Mouse (Mus musculus) heart, embryonic 15.5 days (tissue): Measurements from ENCODE around the gene Fhl2. TPM values are rescaled to one million over a fixed set of nuclear protein-coding genes. Genes with fewer than 3 reads are reported as not detected.

ENCODE experiments used
- ATAC-seq: fragments of 200-750 bp; cut with Nextera tagmentation; replicated peaks from 2 replicates; pipeline ENCODE4 v1.8.0; 2017; ENCODE audit warnings: low read depth, moderate TSS enrichment; ENCODE audit not compliant: insufficient number of reproducible peaks, insufficient read depth, low FRiP score
- H3K27ac ChIP-seq: fragments of 300-500 bp; sonication (generic); 2 replicates; pipeline ENCODE4 v1.5.1; 2015; ENCODE audit warnings: mild to moderate bottlenecking, inconsistent platforms
- H3K27me3 ChIP-seq: fragments of 300-500 bp; sonication (generic); 2 replicates; pipeline ENCODE4 v1.6.1; 2015; ENCODE audit warnings: inconsistent platforms
- H3K36me3 ChIP-seq: fragments of 300-500 bp; sonication (generic); 2 replicates; pipeline ENCODE4 v1.6.1; 2015; ENCODE audit warnings: mild to moderate bottlenecking, inconsistent platforms
- H3K4me1 ChIP-seq: fragments of 300-500 bp; sonication (generic); replicated peaks from 2 replicates; pipeline ENCODE4 v1.6.1; 2015; ENCODE audit warnings: inconsistent platforms
- H3K4me2 ChIP-seq: fragments of 300-500 bp; sonication (generic); 2 replicates; pipeline ENCODE4 v1.6.1; 2015; ENCODE audit warnings: inconsistent platforms, mild to moderate bottlenecking, moderate library complexity
- H3K4me3 ChIP-seq: fragments of 300-500 bp; sonication (generic); 2 replicates; pipeline ENCODE4 v1.5.1; 2015; ENCODE audit warnings: mild to moderate bottlenecking, inconsistent platforms
- H3K9ac ChIP-seq: fragments of 300-500 bp; sonication (generic); 2 replicates; pipeline ENCODE4 v1.6.1; 2015; ENCODE audit warnings: mild to moderate bottlenecking, inconsistent platforms
- H3K9me3 ChIP-seq: fragments of 300-500 bp; sonication (generic); replicated peaks from 2 replicates; pipeline ENCODE4 v1.6.1; 2016; ENCODE audit warnings: inconsistent platforms
- WGBS: fragments of 180-500 bp; shearing (Covaris S2); methylation state at CpG from one replicate; pipeline ENCODE4 v1.1.7; 2015; ENCODE audit warnings: mixed read lengths; 5-methylcytosine and 5-hydroxymethylcytosine counted together
- polyA plus RNA-seq: library from polyadenylated mRNA; unstranded; fragments of >200 nt; fragmentation: Nextera tagmentation; extraction: Ambion mirVana; gene quantifications from 2 replicates; pipeline ENCODE4 v1.2.1, GENCODE M21; 2015

The Fhl2 gene
- 298 and 363 TPM in 2 replicates for polyA plus RNA-seq

DNA sequence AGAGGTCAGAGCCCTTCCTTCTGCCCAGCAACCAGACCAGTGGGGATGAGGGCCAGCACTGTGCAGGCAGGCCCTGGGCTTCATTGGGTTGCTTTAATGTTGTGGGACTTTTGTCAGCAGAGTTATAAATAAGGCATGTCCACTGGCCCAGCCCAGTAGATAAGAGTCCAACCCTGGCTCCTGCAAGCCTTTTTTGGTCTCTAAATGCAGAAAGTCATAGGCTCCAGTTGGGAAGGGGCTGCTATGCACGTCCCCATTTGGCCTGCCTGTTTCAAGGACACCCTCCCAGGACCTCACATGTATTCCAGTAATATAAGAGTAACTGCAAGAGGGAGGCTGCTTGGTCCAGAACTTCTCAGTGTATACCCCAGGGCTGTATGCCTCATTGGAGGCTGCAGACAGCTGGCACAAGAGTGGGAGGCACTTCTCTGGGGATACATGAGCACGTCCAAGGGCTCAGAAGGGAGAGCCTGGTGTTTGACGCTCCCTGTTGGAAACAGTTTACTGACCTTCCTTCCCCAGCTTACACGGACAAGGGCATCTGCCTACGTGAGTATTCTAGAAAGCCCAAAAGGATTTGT lies at the start of gene Fhl2:
Gene Fhl2, minus strand, starts transcription at position 324 of the 581 bp plus-strand sequence.
- Histone ChIP-seq H3K36me3 (no peaks in the 10 kb centered on the region), H3K9me3 (no peaks in the 10 kb centered on the region), H3K4me3 (peak within 1 kb of the TSS; percentile 48), H3K27ac (peak within 1 kb of the TSS; percentile 93), H3K27me3 (no peaks in the 10 kb centered on the region), H3K9ac (peak within 1 kb of the TSS; percentile 54), H3K4me1 (peaks cover 22% of the 10 kb centered on the region), H3K4me2 (peak within 1 kb of the TSS; percentile 57)
- 44% methylated on average over 5 of the region's 5 CpGs for WGBS
- peak; percentile 86 for ATAC-seq

DNA sequence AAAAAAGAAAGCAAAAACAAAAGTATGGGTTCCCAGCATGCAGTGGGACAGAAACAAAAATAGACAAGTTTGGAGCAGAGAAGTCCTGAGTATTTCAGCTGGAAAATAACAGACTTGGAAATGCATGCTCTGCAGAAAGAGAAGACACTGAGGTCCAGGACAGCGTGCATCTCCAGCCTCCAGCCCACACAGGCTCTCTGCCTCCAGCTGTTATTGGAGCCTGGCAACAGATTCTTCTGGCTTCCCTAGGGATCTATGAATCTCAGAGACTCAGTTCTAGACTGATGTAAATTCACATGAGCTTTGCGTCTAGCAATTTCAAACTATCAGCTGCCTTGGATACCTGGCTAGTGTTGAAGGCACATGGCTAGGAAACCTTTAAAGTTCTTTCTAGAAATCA lies 48.2 kb upstream of the Fhl2 start:
- H3K9ac ChIP-seq, result no peak overlapping the region
- H3K27me3 ChIP-seq, result no peaks in the 10 kb centered on the region
- no peak overlapping the region for H3K27ac ChIP-seq
- H3K4me2 ChIP-seq, result no peak overlapping the region
- no peak overlapping the region for H3K4me3 ChIP-seq
- H3K36me3 ChIP-seq, result no peaks in the 10 kb centered on the region
- H3K9me3 ChIP-seq, result no peaks in the 10 kb centered on the region
- 77% methylated on average over 2 of the region's 2 CpGs for WGBS
- H3K4me1 ChIP-seq, result peaks cover 47% of the 10 kb centered on the region
- ATAC-seq, result no peak

DNA sequence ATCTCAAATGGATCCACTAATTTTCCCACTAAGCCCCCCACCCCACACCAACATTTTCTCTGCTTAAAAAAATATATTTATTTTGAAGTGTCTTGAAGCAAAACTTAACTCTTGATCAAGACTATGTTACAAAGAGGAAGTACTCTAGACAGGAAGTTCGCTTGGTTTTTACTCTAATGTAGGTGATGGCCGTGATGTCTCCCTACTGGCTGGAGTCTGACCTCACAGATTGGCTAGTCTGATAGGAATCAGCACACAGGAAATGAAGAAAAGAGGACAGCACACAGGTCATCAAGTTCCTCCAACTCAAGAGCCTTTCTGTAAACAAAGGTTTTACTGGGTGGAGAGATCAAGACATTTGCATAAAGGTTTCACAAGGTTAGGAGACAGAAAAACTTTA lies 44.4 kb upstream of the Fhl2 start:
- Histone ChIP-seq H3K4me3 (no peak overlapping the region), H3K36me3 (no peaks in the 10 kb centered on the region), H3K4me2 (no peak overlapping the region), H3K9me3 (no peaks in the 10 kb centered on the region), H3K4me1 (peaks cover 47% of the 10 kb centered on the region), H3K9ac (no peak overlapping the region), H3K27me3 (no peaks in the 10 kb centered on the region), H3K27ac (peak overlapping the region; percentile 45)
- WGBS, result 83% methylated on average over 2 of the region's 2 CpGs
- ATAC-seq, result no peak

DNA sequence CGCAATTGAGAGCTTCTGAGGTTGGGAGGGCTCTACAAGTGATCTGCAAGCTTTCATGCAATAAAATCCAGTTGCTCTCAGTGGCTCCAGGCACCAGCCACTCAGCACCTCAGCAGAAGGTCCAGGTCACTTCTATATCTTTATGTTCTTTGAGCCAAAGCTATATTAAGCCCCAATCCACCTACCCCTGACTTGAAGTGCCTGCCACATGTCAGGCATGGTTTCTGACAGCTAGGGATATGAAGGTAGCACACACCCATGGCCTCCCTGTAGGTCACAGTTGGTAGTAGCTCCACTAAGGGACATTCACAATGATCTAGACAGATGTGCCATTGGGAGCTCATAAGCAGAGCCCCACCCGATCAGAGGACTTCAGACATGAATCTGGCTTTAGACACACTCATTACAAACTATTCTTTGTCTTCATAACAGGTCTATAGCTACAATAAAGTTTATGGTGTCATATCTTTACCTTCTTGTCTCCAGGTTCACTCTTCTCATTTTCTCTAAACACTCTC lies 43.1 kb upstream of the Fhl2 start:
- Histone ChIP-seq H3K27me3 (no peaks in the 10 kb centered on the region), H3K4me3 (no peak overlapping the region), H3K9me3 (no peaks in the 10 kb centered on the region), H3K9ac (no peak overlapping the region), H3K4me1 (peaks cover 52% of the 10 kb centered on the region), H3K36me3 (no peaks in the 10 kb centered on the region), H3K27ac (peak overlapping the region; percentile 83), H3K4me2 (no peak overlapping the region)
- WGBS, result 46% methylated on average over 2 of the region's 2 CpGs
- peak; percentile 86 for ATAC-seq

DNA sequence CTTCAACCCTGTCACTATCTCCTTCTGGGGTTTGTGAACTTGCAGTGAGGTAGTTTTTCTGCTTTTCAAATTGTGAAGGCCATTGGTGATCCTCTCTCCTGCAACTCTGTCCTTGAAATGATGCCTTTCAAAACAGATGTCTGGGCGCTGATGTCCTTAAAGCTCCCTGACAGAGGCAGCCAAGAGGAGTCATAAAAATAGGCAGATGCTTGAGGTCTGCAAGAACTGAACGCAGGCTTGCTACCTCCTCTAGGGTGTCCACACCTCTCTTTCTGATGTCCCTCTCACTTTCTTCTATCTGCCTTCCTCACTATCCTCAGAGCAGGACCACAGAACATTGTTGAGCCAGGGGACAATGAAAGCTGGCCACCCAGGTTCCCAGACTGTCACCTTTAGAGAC lies 41.7 kb upstream of the Fhl2 start:
- peak overlapping the region; percentile 83 for H3K27ac ChIP-seq

DNA sequence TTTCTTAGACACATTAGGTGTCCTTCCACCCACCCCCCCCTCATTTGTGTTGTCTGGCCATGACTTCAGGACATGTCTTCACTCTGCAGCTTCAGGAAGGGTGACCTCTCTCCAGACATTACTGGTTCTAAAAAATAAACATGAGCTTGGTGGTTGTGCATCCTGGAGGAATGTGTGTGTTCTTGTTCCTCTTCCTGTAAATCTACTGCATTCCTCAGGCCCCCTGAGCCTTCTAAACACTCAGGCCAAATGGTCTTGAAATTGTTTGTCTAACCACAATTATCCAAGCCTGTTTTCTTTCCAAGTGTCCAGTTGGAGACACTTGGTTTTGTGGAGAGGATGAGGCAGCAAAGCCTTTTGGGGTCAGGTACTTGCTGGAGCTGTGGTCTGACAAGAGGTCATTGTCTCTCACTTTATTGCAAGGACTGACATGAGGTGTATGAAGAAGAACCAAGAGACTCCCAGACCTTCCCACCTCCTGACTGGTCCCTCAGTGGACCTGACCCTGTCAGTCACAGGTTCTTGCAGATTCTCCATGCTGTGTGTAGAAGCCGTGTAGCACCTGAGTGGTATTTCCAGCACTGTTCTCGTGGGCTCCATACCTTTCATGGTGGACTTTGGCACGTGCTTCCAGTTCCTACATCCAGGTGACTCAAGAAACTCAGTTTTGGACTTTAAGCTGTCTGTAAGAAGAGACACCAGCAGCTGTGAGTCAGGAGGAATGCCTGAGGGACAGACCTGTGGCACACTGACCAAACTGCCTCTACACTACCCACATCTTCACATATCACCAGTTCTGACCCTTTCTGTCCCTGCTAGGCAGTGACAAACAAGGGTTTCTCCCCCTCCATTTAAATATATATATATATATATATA lies 40.8 kb upstream of the Fhl2 start:
- no peak overlapping the region for H3K27ac ChIP-seq
- no peaks in the 10 kb centered on the region for H3K36me3 ChIP-seq
- WGBS, result 84% methylated on average over 3 of the region's 3 CpGs

More for the DNA sequence above, 41.7 kb upstream of the Fhl2 start:
- no peak overlapping the region; the same call in 1 of the 2 replicates for H3K4me2 ChIP-seq
- H3K4me1 ChIP-seq, result peaks cover 52% of the 10 kb centered on the region
- WGBS, result 44% methylated on average over 2 of the region's 2 CpGs
- no peak overlapping the region for H3K9ac ChIP-seq
- no peaks in the 10 kb centered on the region for H3K9me3 ChIP-seq
- H3K4me3 ChIP-seq, result no peak overlapping the region
- H3K27me3 ChIP-seq, result no peaks in the 10 kb centered on the region
- no peaks in the 10 kb centered on the region for H3K36me3 ChIP-seq
- ATAC-seq, result 0 out of 2 replicates have a peak, but pooled peaks have one; percentile 7

DNA sequence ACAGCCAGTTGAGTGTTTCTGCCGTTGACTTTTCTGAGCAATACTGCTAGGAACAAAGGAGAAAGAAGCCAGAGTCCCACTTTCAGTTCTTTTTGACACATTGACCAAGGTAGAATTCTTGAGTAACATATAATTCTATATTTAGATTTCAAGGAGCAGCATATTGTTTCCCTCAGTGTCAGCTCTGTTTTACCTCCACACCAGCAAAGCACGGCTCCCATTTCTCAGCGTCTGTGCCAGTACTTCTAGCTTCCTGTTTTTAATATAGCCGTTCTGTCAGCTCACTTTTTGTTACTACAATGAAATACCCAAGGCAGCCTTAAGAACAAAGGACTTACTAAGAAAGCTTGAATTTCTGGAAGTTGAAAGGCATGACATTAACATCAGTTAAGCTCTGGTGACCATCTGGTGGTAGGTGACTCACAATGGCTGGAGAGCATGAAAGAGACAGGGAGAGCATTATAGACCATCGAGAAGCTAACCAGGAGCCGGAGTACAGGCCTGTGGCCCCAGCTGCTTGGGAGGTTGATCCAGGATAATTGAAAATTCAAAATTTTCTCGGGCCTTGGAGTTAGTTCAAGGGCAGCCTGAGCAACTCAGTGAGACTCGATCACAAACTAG lies 28.9 kb upstream of the Fhl2 start:
- Histone ChIP-seq H3K9ac (no peak overlapping the region), H3K9me3 (no peaks in the 10 kb centered on the region), H3K4me1 (peaks cover 6% of the 10 kb centered on the region), H3K4me3 (no peak overlapping the region), H3K36me3 (no peaks in the 10 kb centered on the region), H3K27me3 (no peaks in the 10 kb centered on the region), H3K4me2 (no peak overlapping the region), H3K27ac (peak overlapping the region; percentile 39)
- 54% methylated on average over 8 of the region's 8 CpGs for WGBS
- ATAC-seq, result no peak

More for the DNA sequence above, 40.8 kb upstream of the Fhl2 start:
- Histone ChIP-seq H3K27me3 (no peaks in the 10 kb centered on the region), H3K4me1 (peaks cover 52% of the 10 kb centered on the region), H3K4me2 (no peak overlapping the region), H3K9ac (no peak overlapping the region), H3K9me3 (no peaks in the 10 kb centered on the region), H3K4me3 (no peak overlapping the region)
- no peak for ATAC-seq

DNA sequence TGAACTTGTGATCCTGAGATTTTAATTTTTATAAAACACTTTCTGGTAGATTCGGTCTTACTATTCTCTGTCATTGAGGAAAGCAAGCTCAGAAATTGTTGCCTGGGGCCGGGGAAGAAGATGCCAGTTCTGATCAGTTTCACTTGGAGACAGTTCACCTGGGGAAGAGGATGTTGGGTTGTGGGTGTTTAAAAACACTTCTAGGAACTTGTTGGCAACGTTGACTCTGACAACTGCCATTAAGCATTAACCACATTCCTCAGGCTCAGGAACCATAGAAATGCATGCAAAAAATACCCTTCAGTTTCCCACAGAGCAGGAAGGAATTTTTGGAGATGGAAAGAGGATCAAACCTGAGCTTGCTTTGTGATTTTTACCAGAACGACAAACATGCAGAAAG lies 28.2 kb upstream of the Fhl2 start:
- Histone ChIP-seq H3K27me3 (no peaks in the 10 kb centered on the region), H3K9me3 (no peaks in the 10 kb centered on the region), H3K36me3 (no peaks in the 10 kb centered on the region), H3K9ac (no peak overlapping the region), H3K4me3 (no peak overlapping the region), H3K4me1 (peaks cover 6% of the 10 kb centered on the region), H3K27ac (peak overlapping the region; percentile 39; the same call in 1 of the 2 replicates), H3K4me2 (no peak overlapping the region)
- no peak for ATAC-seq
- 69% methylated on average over 4 of the region's 4 CpGs for WGBS

DNA sequence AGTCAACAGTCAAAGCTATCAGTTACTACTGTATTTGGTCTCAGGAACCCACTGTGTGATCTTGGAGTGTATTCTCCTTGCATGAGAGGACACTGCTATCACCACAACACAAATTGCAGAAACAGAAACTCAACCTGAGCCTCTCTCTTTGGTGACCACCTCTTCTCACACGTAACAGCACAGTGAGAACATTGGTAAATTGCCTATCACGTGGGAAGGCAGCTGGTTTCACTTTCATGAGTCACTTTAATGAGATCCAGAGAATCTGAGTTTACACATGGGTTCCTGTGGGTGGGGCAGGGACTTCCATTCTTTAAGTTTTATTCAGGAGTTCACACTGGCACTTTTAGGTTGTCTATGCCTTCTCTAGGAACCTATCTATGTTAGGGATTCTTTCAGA lies 27.4 kb upstream of the Fhl2 start:
- H3K9ac ChIP-seq, result no peak overlapping the region
- ATAC-seq, result no peak
- peaks cover 6% of the 10 kb centered on the region for H3K4me1 ChIP-seq
- H3K27ac ChIP-seq, result no peak overlapping the region
- WGBS, result 47% methylated on average over 2 of the region's 2 CpGs
- no peak overlapping the region for H3K4me3 ChIP-seq
- H3K36me3 ChIP-seq, result no peaks in the 10 kb centered on the region
- H3K9me3 ChIP-seq, result no peaks in the 10 kb centered on the region
- no peak overlapping the region for H3K4me2 ChIP-seq
- H3K27me3 ChIP-seq, result no peaks in the 10 kb centered on the region

DNA sequence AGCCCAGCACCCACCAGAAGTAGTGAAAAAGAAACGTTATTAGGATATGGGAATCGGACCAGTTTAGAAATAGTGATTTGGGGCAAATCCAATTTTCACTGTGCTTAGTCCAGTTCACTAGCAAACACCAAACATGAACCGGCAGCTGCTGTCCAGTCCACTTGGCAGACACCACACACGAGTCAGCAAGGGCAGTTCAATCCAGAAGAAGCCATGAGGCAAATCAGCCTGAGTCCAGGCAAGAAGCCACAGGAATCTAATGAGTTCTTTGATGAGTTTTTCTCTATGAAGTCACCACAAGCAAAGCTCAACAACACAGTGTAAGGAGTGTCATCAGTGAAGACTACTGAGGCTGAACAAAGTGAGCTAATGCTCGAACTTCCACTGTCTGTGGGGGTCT lies 26.3 kb upstream of the Fhl2 start:
- H3K9ac ChIP-seq, result no peak overlapping the region
- no peaks in the 10 kb centered on the region for H3K36me3 ChIP-seq
- H3K4me2 ChIP-seq, result no peak overlapping the region
- ATAC-seq, result no peak
- H3K4me3 ChIP-seq, result no peak overlapping the region
- H3K27me3 ChIP-seq, result no peaks in the 10 kb centered on the region
- no peaks in the 10 kb centered on the region for H3K9me3 ChIP-seq
- WGBS, result 80% methylated on average over 5 of the region's 5 CpGs
- H3K27ac ChIP-seq, result no peak overlapping the region
- H3K4me1 ChIP-seq, result peaks cover 8% of the 10 kb centered on the region

DNA sequence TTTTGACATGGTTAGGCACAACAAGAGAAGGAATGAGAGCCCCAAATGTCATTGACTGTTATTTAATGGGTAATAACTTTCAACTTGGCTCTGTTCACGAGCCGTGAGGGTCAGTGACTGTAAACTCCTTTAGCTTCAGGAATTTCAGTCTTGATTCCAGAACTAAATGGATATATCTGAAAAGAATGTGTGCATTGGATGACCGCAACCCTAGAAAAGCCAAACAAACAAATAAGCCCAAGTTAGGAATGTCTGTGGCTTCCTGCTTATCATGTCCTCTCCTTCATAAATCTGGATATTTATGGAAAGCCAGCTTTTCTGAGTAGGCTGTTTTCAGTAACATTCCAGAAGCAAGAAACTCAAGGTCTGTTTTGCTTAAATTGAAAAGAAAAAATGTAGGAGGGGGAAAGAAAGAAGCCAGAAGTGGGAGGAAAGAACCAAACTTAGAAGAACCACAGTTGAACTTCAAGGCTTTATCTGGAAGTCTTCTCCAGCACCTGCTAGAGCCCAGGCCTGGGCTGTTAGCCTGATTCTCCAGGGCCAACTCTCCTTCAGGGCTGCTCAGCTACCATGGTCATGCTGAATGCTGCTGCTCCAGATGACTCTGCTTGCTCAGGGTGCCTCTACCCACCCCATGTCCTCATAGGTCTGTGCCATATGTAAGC lies 21.4 kb upstream of the Fhl2 start:
- H3K36me3 ChIP-seq, result no peaks in the 10 kb centered on the region
- H3K4me2 ChIP-seq, result no peak overlapping the region
- no peak overlapping the region for H3K4me3 ChIP-seq
- H3K4me1 ChIP-seq, result peaks cover 15% of the 10 kb centered on the region
- no peak for ATAC-seq
- no peaks in the 10 kb centered on the region for H3K27me3 ChIP-seq
- H3K9me3 ChIP-seq, result no peaks in the 10 kb centered on the region
- WGBS, result 68% methylated on average over 3 of the region's 3 CpGs
- no peak overlapping the region for H3K27ac ChIP-seq
- no peak overlapping the region for H3K9ac ChIP-seq
